Mouse (Mus musculus) testis, postnatal 14 days (tissue): Measurements from ENCODE around the gene Tas1r2.
A peak's percentile ranks its signal among the peaks of the same experiment; 100 is the strongest.

Experiments used
- DNase-seq: peaks from one replicate; pipeline ENCODE4 v3.0.0; 2021; ENCODE audit warnings: low spot score

Tas1r2 gene

DNA sequence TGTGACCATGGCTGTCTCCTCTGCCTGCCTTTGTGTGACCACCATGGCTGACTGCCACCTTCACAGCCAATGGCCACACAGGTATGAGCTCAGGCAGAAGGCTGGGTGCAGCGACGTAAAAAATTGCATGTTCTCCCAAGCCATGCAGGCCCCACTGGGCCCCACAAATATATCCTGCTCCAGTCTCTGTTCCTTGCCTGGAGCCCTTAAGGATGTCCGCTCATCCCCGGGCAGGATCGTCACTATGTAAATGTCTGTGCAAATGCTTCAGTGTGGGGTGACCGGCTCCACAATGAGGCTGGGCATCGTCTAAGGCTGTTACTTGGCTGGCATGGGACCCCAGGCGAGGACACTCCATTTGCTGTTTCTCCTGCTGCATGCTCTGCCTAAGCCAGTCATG is at the start of gene Tas1r2:
Gene Tas1r2, plus strand, starts transcription at position 301 of the 400 bp plus-strand sequence.
- DNase-seq = no peak

DNA sequence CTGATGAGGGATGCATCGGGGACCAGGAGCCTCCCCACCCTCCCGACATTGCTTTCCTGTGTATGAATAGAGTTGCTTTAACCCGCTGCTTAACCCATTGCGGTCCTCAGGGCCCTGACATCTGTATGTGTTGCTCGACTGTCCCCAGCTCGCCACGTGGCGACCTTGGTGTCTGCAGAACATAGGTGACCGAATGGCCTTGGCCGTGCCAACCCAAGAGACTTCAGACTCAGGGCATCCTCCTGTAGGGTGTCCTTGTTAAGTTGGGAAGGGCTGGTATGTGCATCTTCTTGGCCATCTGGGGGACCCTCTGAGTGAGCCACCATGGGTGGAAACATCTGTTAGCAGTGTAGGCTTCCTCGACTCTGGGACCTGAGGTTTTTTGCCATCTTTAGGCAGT is 48.1 kb upstream of the Tas1r2 start:
- DNase-seq = no peak

DNA sequence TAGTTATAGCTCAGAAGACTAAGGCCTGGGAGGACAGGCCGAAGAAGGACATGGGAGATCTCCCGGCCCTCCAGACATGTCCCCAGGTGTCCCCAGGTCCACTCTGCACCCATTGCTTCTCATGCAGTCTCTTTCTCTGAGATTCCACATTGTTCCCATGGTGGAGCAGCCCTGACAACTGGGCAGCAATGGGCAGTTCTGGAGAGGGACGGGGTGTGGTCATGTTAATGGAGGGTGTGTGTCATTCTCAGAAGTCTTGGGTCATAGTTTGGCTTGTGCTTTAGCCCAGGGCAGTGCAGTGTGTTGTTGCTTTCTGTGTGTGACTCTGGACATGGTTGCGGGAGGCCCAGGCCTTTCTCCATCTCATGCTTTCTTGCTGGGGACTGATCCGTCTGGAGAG is 46.6 kb upstream of the Tas1r2 start:
- no peak for DNase-seq

DNA sequence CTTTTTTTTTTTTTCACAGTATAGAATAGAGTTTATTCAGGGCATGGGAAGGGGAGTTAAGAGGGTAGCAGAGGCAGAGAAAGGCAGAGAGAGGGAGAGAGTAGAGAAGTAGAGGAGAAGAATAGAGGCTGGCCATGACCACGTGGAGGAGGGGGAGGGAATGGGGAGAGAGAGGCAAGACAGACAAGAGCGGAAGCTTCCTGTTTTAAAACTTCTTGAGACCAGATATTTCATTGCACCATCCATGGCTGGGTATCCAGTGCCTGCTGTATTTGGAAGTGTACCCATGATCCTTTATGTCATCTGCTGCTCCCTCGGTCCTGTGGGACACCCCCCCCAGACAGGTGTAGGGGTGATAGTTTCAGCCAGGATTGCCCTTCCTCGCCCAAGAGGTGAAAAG is 44.4 kb upstream of the Tas1r2 start:
- DNase-seq = no peak

DNA sequence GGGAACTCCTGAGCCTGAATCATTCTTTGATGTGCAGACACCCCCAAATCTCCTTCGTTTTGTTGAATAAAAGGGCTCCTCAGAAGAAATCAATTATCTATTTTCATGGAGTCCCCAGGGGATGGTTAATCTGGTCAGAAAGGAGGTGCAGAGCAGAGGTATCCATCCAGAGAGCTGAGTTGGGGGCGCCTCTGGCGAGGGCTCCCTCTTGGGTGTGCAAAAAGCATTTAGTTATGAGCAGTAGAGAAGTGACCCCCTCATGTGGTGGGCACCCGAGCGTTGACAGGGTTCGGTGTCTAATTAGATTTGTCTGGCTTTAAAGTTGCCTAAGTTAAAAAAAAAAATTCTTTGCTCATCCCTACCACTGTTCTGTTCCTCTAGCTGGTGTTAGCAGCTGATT is 42.4 kb upstream of the Tas1r2 start:
- no peak for DNase-seq

DNA sequence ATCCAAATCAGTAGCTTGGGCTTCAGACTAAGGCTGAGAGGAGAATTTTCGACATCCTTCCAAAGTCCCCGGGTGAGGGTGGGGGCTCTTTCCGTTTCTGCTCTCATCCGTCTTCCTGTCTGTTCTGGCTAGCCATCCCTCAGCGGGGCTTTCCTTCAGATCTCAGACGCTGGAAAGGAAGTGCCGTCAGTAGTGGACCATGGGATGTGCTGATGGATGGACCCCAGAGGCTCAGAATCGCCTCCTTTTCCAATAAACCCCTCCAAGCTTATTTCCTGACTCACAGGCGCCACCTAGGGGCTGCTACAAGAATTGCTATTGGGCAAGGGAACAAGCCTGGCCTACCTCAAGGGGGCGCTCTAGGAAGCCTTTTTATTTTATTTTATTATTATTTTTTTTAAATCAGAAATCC is 41.8 kb upstream of the Tas1r2 start:
- peak; percentile 76 for DNase-seq

DNA sequence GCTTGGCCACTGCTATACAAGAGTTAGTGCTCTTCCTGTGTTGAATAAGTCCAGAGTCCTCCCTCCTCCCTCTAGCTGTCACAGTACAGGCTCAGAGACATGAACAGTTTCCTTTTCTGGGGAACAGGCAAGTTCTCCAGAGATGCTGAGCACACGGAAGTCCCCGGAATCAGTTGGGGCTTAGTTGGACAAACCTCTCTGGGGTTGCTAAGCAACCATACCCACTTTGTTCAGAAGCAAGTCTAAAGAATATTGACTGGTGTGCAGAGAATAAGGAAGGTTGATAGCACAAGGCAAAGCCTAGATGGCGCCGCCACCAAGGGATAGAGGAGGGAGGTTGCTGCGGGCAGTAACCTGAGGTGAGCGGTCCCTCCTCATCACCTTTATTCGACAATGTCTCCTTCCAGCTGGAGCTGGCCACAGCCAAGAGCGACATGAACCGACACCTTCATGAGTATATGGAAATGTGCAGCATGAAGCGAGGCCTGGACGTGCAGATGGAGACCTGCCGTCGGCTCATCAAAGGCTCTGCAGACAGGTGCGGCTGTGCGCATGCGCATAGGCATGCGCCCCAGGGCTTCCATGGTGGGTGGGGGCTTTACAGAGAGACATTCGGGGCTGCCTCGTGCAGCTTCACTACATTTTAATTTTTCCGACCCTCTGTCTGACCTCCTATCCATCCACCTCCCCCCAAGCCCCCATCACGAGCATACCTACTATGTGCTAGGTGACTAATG is 38.6 kb upstream of the Tas1r2 start:
- peak; percentile 38 for DNase-seq

DNA sequence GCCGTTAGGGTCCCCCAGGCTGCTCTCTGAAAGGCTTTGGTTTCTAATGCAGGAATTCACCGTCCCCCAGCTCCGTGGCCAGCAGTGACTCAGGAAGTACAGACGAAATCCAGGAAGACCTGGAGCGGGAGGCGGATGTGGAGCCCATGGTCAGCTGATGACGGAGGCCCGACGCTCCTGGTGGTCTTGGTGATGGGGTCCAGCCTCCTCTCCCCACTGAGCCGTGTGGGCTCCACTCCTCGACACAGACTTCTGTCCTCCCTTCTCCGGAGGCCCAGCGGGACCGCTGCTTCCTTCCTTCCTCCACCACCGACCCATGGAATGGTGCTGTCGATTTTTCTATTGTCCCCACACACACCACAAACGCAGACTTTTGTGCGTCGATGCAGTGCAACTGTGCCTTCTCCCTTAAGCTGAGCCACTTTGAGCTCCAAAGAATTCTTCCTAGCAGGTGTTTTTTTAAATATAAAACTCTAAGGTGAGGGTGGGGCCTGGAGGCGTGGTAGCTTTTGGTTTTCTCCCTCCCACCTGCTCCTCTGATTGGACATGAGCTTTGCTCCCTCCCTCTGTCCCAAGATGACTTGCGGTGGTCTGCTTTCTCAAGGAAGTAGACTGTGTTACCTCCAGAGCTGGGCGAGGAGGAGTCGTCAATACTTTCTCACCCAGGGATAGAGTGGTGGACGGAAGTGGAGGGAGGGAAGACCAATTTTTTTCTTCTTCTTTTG is 36.9 kb upstream of the Tas1r2 start:
- DNase-seq = peak; percentile 64

DNA sequence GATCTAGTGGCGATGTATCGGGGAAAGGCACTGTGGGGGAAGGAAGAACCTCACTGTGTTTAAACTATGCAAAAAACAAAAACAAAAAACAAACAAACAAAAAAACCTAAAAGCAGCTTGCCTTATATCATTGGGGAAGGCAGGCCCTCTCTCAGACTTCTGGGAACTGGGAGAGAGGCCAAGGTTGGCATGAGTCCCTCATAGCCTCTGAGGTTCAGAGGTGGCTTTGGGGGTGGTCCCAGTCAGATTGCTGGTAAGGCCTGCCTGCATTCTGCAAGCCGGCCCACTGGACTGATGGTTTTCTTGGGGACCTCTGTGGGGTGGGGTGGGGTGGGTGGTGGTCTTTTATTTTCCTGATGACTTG is 36.4 kb upstream of the Tas1r2 start:
- no peak for DNase-seq

DNA sequence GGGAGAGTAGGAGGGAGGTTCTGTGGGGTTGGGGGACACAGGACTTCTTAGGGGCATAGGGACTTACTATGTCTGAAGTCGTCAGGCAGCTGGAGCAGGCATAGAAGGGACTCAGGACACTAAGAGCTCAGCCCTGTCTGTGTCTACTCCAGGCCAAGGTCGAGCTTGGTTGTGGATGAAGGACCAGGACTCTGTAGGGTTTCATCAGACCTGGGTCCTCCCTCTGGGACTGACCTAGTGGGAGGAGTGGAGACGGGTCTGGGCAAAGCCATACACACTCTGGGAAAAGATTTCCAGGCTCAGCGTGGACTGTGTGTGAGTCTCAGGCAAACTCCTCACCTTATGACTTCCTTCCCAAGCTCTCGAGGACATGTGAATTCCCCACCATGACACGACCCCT is 33.6 kb upstream of the Tas1r2 start:
- no peak for DNase-seq

DNA sequence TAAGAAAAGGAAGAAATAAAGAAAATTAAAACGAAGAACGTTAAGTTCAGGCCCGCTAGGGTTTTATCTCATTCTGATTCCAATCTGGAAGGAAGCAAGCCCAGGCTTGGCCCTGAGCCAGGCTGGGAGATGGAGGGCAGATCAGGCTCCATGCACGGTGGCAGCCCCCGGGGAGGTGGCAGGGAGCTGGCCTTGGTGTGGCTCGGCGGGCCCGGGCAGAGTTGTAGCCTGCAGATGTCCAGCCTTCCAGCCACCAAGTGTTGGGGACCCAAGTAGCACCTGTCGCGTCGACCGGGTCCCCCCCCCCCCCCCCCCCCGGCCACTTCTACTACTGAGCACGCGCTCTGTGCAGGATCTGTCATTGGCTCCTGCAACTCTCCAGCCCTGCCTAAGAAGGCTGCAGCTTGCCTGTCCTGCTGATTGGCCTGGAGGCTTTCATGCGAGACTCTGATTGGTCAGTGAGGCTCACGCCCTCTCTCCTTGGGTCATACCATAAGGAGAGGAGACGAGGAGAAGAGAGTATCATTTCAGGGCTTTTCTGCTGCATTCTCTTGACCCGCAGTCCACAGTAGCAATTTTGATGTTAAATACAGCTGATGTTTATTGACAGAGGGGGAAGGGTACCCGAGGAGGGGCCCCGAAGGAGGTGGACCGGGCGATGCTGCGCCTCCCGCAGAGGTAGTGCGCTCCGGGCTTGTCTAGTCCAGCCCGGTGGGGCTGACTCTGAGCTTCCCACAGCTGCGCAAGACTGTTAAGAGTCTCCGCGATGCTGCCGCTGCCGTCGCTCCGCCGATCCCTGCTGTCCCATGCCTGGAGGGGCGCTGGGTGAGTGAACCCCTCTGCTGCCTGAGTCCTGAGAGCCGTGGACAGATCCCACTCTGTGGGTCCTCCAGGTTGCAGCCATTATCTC is 30.7 kb upstream of the Tas1r2 start, which contains the start of gene Aldh4a1:
Gene Aldh4a1, plus strand, starts transcription at position 494 of the 910 bp plus-strand sequence.
- peak; percentile 92 for DNase-seq

DNA sequence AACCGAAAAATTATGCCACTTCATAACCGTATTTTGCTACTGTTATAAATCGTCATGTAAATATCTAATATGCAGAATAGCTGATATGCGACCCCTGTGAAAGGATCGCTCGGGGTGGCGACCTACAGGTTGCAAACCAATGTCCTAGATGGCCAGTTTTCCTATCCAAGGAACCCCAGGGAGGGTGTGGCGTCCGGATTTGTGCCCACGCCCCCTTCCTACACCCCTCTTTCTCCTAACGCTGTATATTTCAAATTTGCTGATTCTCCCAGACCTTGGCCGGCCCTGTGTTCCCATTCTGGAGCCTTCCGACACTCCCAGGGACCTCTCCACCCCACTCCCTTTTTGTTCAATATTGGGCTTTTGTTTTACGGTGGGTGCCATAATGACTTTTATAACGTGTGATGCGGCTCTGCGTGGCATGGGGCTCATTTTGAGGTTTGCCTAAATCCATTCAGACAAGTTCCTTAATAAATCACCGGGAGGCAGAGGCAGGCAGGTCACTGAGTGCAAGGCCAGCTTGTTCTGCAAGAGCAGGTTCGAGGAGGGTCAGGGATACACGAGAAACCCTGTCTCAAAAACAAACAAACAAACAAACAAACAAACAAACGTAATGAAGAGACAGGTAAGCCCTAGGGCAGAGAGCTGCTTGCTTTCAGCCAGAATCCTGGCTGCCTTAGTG is 29.8 kb upstream of the Tas1r2 start:
- no peak for DNase-seq

DNA sequence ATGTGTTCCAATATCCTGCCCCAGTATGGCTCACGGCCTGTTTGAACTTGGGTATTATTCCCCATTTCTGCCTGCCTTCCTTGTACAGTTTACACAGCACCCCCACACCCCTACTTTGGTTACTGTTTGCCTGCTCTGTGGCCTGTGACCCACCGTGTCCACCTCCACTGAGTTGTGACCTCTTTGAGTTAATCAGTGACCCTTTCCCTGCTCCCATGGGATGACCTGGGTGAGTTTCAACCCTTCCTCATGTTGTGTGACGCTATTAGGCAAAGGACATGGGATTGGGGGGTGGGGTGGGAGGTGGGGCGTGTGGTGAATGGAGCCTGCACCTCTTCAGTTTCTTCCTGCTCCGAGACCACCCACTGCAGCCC is 29.2 kb upstream of the Tas1r2 start:
- DNase-seq = no peak

DNA sequence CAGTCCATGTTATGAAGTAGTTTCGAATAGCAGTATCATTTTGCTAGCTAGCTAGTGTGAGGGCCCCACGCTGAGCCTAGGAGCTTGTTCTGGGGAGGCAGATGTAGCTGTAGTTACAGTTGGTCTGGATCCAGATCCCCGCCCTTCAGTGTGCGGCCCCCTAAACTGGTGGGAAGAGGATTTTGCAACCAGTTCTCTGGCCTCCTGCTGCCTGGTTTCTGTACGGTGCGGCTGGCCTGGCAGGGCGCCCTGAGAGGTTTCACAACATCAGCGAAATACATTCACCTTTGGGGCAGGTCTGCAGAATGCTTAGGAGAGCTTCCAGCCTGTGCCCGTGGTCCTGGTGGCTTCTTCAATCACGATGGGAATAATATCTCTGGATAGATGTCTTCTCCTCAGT is 28.6 kb upstream of the Tas1r2 start:
- no peak for DNase-seq

DNA sequence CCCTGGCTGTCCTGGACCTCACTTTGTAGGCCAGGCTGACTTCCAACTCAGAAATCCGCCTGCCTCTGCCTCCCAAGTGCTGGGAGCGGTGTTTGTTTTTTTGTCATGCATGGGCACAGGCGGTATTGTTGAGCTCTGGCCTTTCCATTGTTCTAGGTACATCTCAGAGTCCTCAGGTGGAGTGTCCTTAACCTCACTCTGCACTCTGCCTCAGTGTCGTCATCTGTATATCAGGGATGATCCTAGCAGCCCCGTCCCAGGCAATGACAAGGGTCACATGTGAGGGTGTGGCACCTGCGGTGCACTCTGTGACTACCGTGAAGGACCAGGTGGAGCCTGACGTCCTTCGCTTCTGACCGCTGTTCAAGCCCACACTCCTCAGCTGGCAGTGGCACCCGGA is 26.0 kb upstream of the Tas1r2 start:
- no peak for DNase-seq

DNA sequence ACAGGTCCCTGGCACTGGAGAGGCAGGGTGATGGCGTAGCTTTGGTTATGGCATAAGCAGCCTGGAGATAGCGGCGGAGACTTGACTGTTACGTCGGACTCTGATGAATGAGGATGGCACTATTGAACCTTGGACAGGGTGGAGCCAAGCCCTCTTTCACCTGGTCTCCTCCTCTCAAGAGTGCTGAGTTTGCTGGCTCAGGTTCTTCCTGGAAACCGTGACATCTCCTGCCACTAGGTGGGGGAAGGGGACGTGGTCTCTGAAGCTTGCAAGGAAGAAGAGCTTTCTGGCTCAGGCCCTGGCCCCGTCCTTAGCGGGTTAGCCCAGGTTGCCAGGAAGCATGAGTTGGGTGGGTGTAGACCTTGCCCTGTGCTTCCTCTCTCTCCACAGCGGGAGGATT is 23.2 kb upstream of the Tas1r2 start:
- no peak for DNase-seq

DNA sequence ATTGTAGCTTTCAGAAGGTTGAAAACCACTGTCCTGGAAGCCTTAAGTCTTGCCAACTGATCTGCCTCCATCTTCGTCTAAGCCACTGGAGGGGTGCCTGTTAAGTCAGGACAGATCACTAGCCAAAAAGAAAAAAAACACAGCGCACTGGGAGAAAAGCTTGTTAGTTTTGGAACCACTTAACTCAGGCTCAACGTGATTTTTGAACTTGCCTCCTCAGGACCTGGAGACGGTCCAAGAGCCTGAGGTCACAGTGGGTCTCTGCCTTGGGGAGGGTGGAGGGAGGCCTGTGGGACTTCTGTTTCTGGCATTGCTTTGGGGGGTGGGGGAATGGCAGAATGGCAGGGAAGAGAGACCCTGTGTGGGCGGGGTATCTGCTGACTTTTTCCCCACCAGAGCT is 22.2 kb upstream of the Tas1r2 start:
- DNase-seq = no peak

DNA sequence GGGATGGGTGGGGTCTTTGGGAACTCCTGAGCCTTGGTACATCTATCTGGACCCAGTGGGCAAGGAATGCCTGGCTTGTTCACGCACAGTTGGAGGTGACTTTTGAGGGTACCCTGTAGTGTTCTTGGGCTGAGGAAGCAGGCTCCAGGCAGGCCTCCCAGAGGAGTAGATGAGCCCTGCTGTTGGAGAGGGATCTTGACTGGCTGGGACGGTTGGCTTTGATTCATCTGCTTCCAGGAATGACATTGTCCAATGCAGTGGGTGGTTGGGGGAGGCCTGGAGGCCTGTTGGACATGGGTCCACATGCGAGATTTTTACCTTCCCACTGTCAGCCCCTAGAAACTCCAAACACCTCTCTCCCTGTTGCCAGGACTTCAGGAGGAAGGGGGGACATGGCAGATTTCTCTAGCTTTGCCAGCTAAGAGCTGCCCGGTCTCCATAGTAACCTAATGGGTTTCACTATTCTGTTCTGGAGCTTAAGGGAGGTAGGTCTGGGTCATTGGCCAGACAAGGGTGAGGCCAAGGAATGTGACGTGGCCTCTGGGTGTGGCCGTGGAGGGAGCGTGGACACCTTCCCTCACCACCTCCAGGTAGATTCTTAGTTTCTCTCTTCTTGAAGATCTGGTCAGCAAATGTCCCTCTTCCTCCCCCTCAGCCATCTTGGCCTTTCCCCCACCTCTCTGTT is 21.6 kb upstream of the Tas1r2 start:
- no peak for DNase-seq

DNA sequence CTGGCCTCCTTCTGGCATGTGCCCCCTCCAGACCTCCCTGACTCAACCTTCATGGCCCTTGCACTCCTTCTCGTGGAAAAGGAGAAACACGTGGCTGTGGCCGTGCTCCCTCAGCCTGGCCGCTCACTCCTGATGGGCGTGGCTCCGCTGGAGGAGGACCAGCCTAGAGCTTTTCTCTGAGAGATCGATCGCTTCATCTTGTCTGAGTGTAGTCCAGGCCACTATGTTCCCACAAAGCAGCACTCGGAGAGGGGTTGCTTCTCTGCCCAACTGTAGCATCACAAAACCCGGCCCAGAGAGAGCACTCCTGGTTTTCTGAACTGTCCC is 21.1 kb upstream of the Tas1r2 start:
- no peak for DNase-seq

DNA sequence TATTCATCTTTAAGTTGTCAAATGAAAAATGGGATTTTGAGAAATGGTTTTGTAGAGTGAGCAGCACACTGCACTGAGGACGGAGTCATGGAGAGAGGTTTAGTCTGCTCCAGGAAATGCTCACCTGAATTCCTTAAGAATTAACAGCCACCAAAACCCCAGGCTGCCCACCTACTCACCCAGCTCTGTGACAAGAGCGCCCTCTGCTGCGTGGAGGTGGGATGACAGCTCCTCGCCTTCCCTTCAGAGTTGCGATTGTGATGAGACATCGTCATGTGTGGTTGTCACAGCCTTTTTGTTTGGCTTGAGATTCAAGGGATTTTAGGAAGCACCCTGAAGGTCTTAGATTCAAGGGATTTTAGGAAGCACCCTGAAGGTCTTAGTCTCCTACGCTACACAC is 17.0 kb upstream of the Tas1r2 start:
- DNase-seq = peak; percentile 42

DNA sequence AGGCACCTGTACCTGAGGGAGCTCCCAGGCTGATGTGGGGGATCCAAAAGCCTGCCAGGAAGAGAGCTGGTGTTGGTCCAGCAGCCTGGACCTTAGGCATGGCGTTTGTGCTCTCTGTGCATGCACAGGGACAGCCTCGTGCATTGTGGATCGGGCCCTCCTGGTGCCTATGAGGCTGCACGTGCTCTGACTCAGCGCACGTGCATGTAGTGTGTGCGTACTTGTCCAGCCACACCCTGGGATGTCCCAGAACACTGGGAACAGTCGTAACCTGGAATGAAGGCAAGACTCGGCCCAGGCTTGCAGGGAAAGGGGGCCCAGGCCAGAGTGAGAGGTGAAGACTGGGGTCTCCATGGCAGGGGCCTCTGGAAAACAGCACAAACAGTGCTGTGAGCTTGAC is 15.5 kb upstream of the Tas1r2 start:
- no peak for DNase-seq

DNA sequence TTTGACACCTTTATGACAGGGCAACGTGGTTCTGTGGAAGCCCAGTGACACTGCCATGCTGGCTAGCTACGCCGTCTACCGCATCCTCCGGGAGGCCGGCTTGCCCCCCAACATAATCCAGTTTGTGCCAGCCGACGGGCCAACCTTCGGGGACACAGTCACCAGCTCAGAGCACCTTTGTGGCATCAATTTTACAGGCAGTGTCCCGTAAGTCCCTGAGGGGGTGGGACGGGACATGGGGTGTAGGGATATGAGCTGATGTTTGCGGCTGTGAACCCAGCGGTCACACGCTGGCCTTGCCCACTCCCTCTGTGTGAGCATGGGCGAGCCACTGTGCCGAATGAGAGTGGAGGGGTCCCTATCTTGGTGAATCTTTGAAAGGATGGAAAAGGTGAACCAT is 15.0 kb upstream of the Tas1r2 start:
- DNase-seq = no peak
